ENCODE assay signal across 9 mouse cellular contexts in genomic region chr14:34234630-34235380, GRCm38 (mm10). TPM values are rescaled to one million over a fixed set of nuclear protein-coding genes. Genes with fewer than 3 reads are reported as not detected.
DNase-seq lines count a peak whose midpoint lies in the region; ATAC-seq and TF ChIP-seq lines count a peak whose summit lies in the region.
"Had no signal": no experiment of that assay in that cellular context is flagged by ENCODE, and none has a peak within 500 bp of the region (broad histone marks: within the 10 kb centered on the region; RNA-seq: fewer than 3 reads in every experiment).

No protein-coding gene starts in this region.

- H3K4me2 ChIP-seq in forebrain, postnatal 0 days (ENCODE audit: low read depth), result peak overlapping the region; percentile 54
- peak overlapping the region; percentile 34 for H3K4me2 ChIP-seq in hindbrain, embryonic 11.5 days (replicated peaks; ENCODE audit: low read depth, low read length)

- no peaks in the 10 kb centered on the region for H3K36me3 ChIP-seq in forebrain, postnatal 0 days (ENCODE audit: insufficient read depth)
- no peaks in the 10 kb centered on the region for H3K36me3 ChIP-seq in hindbrain, embryonic 11.5 days (ENCODE audit: control insufficient read depth, insufficient read depth, low read length)

- CTCF ChIA-PET in Patski (lab: Charles Lee), result interaction anchor here (1.3 to 1.6 kb wide), 3 partner anchors 11 to 130 kb away, joined by 4 to 5 read pairs (median 5); no protein-coding TSS in a partner anchor

- no peak for TF ChIP-seq CTCF in Patski (IDR thresholded peaks at IDR 0.05)
- peak; percentile 88 for TF ChIP-seq CTCF in forebrain, postnatal 0 days (IDR thresholded peaks at IDR 0.05; ENCODE audit: low read depth)

- peak; percentile 57 for ATAC-seq in Patski
- ATAC-seq in forebrain, postnatal 0 days, result peak; percentile 97
- ATAC-seq in hindbrain, embryonic 11.5 days (ENCODE audit: low FRiP score), result peak; percentile 98

- WGBS in forebrain, postnatal 0 days, result 7% methylated on average over 16 of the region's 16 CpGs
- 5% methylated on average over 16 of the region's 16 CpGs for WGBS in hindbrain, embryonic 11.5 days

- no peak for DNase-seq in Patski (ENCODE audit: low read depth, low spot score)
- peak; percentile 64 to 78 for DNase-seq in cerebellum, adult 18-20 months
- peak; percentile 76 for DNase-seq in forebrain, postnatal 0 days
- peak; percentile 82 for DNase-seq in hindbrain, embryonic 11.5 days (ENCODE audit: low spot score)
- DNase-seq in layer of hippocampus, adult 9-10 months (ENCODE audit: low spot score), result peak; percentile 9
- DNase-seq in lung, postnatal 10 days, result peak; percentile 85
- peak; percentile 92 for DNase-seq in retina, embryonic 14.5 days (ENCODE audit: low spot score)
- no peak for DNase-seq in spleen, adult 12 weeks (ENCODE audit: low spot score)

- no peaks in the 10 kb centered on the region for H3K9me3 ChIP-seq in forebrain, postnatal 0 days (ENCODE audit: low read length)
- H3K9me3 ChIP-seq in hindbrain, embryonic 11.5 days (ENCODE audit: control insufficient read depth, low read length), result no peaks in the 10 kb centered on the region

- H3K4me3 ChIP-seq in forebrain, postnatal 0 days (ENCODE audit: low read depth, low read length), result peak overlapping the region; percentile 28
- H3K4me3 ChIP-seq in hindbrain, embryonic 11.5 days (ENCODE audit: low read depth, low read length), result peak overlapping the region; percentile 6; the same call in 1 of the 2 replicates

- peak overlapping the region; percentile 35 for H3K9ac ChIP-seq in forebrain, postnatal 0 days
- no peak overlapping the region for H3K9ac ChIP-seq in hindbrain, embryonic 11.5 days (ENCODE audit: low read depth, low read length)

- H3K27ac ChIP-seq in forebrain, postnatal 0 days (ENCODE audit: low read depth, low read length), result no peak overlapping the region
- H3K27ac ChIP-seq in hindbrain, embryonic 11.5 days (ENCODE audit: low read depth, low read length), result no peak overlapping the region
- H3K27ac ChIP-seq: macrophage had no signal

- POLR2A ChIA-PET in Patski (lab: Charles Lee), result no interaction called here

- in situ Hi-C loops in Patski (cut with MboI; ENCODE audit: low pct_unique_long_range_greater_than_20kb), result no loop called here

- H3K27me3 ChIP-seq in Patski, result no peaks in the 10 kb centered on the region
- H3K27me3 ChIP-seq in forebrain, postnatal 0 days (ENCODE audit: insufficient read depth, low read length), result no peaks in the 10 kb centered on the region
- no peaks in the 10 kb centered on the region for H3K27me3 ChIP-seq in hindbrain, embryonic 11.5 days (ENCODE audit: control insufficient read depth, insufficient read depth, low read length)

- H3K4me1 ChIP-seq in forebrain, postnatal 0 days (ENCODE audit: insufficient read depth), result no peaks in the 10 kb centered on the region
- H3K4me1 ChIP-seq in hindbrain, embryonic 11.5 days (replicated peaks; ENCODE audit: control insufficient read depth, insufficient read depth, low read length), result no peaks in the 10 kb centered on the region

RNA-seq across cellular contexts. Expression of gene Syt15, which starts 15.4 kb away (rescaled TPM):
- 0.03 TPM for polyA plus RNA-seq in Patski (2021)
- 1.0 and 1.5 TPM in 2 replicates for total RNA-seq in forebrain, postnatal 0 days (2014; rRNA removed)
- polyA plus RNA-seq in forebrain, postnatal 0 days (2015; fragmentation: Nextera tagmentation; extraction: Ambion mirVana), result 0.35 and 0.65 TPM in 2 replicates
- polyA plus RNA-seq in hindbrain, embryonic 11.5 days (2014; fragmentation: Nextera tagmentation; extraction: Ambion mirVana), result 0.32 TPM in 1 of 2 replicates, not detected in the other
- polyA plus RNA-seq: macrophage had no signal

RNA-seq across cellular contexts. Expression of gene Gprin2, which starts 33.4 kb away (rescaled TPM):
- 0.33 TPM for polyA plus RNA-seq in Patski (2021)
- 23.3 and 26.0 TPM in 2 replicates for total RNA-seq in forebrain, postnatal 0 days (2014; rRNA removed)
- polyA plus RNA-seq in forebrain, postnatal 0 days (2015; fragmentation: Nextera tagmentation; extraction: Ambion mirVana), result 6.9 and 8.0 TPM in 2 replicates
- 0.33 and 0.74 TPM in 2 replicates for polyA plus RNA-seq in hindbrain, embryonic 11.5 days (2014; fragmentation: Nextera tagmentation; extraction: Ambion mirVana)
- polyA plus RNA-seq: macrophage had no signal

Comparison
In these comparisons a context has a peak if more than half of its experiments do, and no peak if none do; other contexts are left out.
1. DNase-seq: peak in cerebellum, adult 18-20 months (2 of 2), forebrain, postnatal 0 days (single experiment), hindbrain, embryonic 11.5 days (single experiment), layer of hippocampus, adult 9-10 months (single experiment), lung, postnatal 10 days (single experiment) and retina, embryonic 14.5 days (single experiment); none in Patski (single experiment) and spleen, adult 12 weeks (single experiment).
2. Peak in every context shown above with its lines, with median percentiles within 50 percentile points of each other: ATAC-seq.